Mouse (Mus musculus) frontal cortex, postnatal 10 days (tissue): ENCODE measurements around the gene Sun2.
A peak's percentile ranks its signal among the peaks of the same experiment; 100 is the strongest.

Experiments used
- DNase-seq, 2 experiments: peaks; one replicate each; pipeline ENCODE4 v3.0.0; 2022; ENCODE audit warnings: low spot score in 2 of 2, mixed read lengths in 1 of 2

The Sun2 gene

DNA sequence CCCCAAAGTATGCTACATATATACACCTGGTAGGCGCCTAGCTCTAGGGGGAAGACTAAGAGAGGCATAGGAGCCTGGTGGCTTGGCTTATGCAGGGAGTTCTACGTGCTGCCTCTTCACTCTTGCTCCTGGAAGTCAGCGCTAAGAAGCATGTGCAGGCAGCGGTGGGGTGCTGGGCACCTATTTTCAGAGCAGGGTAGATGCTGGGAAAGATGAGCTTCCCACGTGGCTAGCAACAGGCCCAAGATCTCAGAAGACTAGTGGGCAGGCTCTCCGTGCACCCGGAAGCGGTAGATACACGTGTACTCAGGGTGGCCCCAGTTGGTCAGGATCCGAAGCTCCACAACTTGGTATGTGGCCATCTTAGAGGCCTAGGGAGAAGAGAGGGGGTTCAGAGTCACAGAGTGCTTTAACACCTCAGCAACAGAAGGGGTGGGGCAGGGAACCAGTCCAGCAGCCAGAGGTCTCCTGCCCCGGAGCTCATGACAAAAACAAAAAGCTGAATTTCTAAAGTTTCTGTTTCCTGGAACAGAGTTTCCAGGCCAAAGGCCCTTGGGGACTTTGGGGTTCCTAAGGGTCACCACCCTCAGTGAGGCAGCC, 17.0 kb downstream of the Sun2 start:
- DNase-seq, result no peak

DNA sequence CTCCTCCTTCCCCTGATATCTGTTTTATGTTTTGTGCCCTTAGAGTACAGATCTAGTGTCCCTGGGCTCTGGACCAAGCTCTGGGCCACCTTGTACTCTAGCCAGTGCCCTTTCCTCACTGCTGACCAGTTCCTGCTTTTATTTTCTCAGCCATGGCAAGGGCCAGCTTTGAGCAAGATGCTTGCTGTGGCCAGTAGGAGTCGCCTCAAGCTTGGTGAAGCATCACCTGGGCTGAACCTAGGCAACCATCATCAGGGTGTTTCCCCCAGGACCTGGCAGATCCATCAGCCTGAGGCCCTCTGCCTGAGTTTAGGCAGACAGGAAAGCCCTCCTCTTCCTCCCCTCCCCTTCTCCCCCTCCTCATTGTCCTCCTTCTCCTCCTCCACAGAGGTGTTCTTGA, 18.9 kb downstream of the Sun2 start:
- no peak for DNase-seq

DNA sequence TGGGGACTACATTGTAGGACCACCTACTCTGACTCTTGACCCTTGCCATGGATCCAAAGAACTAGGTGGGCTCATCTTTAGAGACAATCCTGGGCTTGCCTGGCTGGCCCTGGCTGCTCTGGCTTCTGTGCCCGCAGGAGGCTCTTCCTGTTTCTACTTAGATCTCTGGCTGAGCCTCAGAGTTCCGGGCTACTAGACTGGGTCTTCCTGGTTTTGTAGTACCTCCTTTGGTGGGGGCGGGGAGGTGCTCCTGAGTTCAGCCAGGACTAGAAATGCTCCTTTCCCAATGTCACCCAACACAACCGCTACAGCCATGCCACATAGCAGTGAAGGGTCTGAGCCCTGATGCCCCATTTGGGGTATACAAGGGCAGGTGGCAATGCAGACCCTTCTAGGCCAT, 21.5 kb downstream of the Sun2 start:
- no peak for DNase-seq

DNA sequence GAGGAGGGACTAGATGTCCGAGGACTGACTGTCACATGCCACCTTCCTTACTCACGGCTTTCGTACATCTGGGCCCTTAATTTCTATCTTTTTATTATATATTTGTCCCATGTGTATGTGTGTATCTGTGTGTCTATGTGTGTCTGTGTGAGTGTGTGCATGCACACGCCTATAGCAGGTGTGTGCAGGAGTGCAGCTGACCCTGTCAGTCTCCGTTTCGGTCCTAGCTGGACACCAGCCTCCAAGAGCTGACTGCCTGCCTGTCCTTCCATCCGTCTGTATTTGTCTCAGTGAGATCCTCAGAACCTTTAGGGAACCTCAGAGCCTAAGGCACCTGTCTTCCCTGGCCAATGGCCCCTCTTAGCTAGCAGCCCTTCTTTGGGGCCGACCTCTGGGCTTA, 22.1 kb downstream of the Sun2 start:
- DNase-seq, result no peak

DNA sequence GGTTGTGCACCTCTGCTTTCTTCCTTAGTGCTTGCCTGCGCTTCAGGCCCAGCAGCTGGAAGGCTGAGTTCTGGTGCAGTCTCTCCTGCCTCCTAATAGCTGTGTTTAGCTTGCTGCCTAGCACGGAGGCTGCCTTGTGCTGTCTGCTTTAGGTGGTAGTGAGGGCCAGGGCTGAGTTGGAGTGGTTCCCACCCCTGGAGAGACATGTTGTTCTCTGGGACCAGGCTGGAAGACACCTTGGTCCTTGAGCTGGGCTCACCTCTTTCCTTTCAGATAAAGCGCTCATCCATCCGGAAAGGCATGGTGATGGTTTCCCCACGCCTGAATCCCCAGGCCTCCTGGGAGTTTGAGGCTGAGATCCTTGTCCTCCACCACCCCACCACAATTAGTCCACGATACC, 25.6 kb downstream of the Sun2 start:
- no peak for DNase-seq

DNA sequence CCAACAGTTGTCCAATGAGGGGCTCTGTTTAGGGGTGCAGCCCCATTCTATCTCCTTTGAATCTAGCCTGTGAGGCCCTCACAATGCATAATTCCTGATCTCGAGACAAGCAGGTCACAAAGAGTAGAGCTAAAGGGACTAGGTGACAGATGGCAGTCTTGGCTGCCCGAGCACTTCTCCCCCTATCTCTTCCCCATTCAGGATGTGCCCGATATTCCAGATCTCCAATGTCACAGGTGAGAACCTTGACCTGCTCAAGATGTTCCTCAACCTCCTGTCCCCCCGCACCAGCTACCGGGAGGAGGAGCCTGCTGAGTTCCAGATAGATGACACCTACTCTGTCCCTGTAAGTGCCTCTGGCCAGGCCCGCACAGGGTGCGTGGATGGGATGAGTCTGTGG, 26.7 kb downstream of the Sun2 start:
- no peak for DNase-seq

DNA sequence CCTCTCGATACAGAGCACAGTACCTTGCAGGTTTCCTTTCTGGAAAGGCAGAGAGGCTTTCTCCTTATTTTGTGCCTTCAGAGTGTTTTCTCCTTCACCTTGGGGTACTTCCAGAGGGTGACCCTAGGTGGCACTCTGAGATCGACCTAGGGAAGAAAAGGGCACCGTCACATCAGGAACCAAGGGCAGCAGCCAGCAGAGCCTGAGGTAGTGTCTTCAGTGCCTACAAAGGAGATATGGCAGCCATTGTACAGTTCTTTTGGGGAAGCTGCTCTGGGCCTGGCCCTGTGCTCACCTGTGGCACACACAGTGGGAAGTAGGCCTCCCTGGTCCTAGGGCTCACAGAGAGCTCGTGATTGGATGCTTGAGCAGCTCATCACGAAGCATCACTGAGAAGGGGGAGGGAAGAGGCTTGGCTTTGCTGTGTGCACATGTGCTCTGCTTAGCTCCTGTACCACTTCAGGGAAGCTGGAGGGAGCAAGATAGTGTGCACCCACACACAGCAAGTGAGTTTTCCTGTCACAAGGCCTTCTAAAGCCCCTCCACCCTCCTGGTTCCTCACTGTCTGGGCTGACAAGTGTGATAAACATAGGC, 34.0 kb downstream of the Sun2 start:
- DNase-seq, result no peak

DNA sequence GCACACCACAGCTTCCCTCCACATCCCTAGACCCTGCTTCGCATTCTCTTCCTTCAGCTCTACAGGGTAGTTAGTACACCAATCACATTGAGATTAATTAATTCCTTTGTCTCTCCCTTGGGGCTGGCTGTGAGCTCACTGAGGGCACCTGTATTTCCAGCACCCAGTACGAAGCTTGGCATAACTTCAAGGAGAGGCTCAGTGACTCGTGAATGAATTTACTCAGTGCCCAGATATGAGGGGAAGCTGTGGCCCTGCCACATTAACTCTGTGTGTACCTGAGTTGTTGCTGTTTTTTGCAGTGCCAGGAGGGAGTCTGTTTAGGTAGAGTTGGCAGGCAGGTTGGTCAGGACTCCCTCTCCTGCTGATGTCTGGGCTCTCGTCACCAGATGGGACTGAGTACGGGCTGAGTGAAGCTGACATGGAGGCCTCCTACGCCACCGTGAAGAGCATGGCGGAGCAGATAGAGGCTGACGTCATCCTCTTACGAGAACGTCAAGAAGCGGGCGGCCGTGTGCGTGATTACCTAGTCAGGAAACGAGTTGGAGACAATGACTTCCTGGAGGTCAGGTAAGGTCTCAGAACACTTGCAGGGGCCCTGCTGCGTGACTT, 35.6 kb downstream of the Sun2 start:
- no peak for DNase-seq

DNA sequence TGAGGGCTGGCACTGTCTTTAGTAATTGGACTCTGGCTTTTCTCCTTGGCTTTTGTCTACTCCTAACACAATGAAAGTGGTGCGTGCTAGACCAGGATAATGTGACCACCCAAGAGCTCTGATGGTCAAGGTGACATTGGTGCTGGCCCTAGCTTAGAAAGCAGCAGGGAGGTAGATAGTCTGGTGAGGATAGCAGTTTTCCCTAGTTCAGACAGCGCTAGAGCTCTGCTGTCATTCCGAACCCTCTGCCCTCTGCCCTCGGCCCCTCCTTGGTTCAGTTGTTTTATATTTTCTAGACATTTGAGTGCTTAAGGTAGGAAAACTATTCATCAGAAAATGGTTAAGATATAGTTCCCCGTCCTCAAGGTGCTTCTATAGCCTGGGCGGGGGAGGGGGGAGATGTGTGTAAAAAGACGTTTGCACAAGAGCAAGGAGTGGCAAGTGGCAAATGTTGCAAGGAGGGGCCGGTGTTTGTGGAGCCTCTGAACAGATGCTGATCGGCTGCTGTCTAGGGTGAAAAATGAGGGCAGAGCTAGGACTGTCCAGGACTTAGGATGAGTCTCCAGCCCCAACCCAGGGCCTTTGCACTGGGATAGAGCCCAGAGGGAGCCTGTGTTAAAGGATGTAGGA, 44.7 kb downstream of the Sun2 start:
- DNase-seq, result no peak

DNA sequence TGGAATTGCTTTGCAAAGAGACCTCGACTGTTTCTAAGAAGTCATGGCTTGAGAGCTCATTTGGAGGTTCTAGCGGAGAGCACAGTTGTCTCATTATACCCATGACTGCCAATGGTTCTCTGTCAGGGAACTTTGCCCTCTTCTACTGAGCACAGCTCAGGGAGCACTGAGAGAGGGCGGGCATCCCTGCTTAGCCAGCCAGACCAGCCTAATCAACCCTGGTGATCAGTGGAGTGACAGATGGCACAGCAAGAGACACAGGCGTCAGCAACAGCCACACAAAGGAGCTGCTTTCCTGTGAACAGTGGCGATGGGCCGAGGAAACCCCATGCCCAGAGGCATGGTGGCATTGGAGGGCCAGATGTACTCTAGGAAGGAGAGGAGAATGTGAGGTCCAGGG, 45.3 kb downstream of the Sun2 start:
- no peak for DNase-seq

DNA sequence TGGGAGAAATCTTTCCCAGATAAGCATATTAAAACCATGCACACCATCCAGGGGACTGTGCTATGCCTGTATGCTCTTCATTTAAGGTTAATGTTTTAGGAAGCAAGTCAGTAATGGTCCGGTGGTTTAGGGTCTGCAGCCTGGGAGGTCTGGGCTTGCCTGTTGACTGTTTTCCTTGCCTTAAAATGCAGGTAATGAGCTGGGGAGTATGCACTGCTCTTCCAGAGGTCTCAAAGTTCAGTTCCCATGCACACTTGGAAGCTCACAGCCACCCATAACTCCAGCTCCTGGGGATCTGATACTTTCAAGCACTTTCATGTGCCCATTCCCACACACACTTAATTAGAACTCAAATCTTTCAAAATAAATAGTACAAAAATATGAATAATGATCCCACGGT, 45.8 kb downstream of the Sun2 start:
- no peak for DNase-seq

DNA sequence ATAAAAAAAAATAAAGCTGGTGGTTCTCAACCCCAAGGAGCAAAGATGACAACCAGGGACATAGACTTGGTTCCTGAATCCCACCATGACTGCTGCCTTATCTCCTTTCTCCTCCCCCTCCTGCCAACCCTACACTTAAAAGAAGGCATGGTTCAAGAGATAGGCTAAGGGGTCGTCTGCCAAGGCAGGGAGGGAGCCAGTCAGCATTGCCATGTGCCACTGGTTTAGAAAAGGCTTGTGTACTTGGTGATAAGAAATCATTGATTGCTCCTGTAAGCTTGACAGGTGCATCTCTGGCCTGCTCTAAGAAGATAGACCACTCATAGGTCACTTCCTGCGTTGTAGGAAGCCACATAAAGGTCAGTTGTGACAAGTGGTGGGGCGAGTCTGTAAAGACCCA, 46.8 kb downstream of the Sun2 start:
- no peak for DNase-seq

DNA sequence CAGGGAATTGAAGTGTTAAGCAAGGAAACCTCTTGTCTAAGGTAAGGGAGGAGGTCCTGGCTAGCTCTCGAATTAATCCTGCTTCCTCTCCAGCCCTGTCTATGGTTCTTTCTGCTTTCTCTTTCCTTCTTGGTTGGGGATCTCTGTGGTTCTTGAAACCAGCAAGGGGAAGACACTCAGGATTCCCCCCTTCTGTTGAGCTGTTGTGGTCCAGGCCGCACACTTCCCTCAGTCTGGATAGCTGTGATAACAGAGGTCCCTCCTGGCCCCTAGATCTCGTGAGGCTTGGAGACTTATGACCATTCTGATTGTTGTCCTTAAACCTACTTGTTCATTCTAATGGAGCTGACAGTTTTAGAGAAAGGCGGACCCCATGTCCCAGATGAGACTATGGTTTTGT, 47.8 kb downstream of the Sun2 start:
- DNase-seq, result no peak

DNA sequence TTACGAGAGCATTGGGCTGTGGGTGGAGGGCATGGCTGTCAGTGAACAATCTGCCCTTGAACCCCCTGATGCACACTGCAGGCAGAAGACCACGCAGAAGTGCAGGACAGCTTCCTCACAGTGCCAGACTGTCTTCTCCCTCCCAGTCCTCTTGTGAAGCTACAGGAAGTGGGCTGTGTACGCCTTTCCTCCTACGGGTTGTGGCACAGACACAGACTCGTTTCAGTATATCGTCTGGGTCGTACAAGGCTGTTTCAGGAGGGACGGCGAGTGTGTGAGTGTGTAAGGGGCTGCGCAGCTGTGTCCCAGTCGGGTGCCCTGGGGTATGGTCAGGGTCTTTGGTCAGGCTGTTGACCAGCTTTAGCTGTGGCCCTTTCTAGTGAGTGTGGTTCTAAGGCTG, 48.6 kb downstream of the Sun2 start:
- no peak for DNase-seq

DNA sequence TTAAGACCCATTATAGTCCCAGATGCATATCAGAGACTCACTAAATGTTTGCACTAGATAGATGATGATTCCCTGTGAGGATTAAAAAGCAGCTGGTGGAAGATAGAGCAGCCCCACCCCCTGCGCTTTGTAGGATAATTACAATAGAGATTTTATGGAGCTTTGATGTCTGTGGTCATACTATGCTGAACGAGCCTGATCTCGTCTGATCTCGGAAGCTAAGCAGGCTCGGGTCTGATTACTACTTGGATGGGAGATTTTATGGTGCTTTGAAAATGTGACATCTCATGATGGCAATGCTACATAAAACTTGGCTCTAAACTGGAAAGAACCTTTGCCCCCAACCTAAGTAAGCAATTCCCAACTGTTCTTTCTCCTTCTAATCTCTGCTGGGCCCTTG, 50.0 kb downstream of the Sun2 start:
- DNase-seq, result no peak

DNA sequence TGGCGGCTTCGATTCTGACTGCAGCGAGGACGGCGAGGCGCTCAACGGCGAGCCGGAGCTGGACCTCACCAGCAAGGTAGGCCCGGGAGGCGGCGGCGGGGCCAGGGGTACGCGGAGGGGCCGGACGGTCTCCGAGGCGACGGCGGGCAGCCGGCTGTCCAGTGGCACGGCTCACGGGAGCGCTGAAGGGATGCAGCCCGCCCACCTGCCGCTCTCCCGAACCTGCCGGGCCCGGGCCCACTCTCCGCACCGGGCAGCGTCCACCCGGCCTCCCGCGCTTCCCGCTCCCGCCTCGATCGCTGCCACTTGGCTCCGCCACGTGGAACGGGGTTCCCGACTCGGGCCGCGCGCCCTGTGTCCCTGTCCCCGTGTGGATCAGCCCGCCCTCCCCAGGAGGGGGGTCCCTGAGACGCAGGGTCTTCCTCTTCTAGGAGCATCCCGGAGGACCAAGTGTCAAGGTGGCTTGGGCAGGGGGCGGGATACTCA, 51.3 kb downstream of the Sun2 start:
- DNase-seq, result peak; percentile 58 to 63

DNA sequence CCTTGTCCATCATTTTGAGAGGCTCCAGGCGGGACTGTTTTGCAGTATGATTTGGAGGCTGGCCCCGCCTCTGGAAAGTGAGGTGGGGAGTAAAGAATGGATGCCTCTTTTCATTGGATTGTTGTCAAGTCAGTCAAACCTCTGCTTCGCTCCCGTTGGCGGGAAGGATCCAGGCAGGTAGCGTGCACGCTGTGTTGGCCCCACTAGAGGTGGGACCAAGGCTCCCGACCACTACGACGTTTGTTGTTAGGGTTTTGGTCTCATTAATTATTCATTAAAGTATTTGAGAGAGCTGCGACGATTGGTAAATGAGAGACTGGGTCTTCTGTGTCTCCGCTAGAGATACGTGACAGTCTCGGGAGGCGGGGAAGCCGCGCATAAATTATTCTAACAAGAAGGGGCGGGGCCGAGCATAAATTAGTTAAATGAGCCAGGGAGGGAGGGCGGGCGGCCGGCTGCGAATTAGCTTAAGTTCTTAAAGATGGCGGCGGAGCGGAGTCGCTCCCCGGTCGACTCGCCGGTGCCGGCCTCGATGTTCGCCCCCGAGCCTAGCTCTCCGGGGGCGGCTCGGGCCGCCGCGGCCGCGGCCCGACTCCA, 51.8 kb downstream of the Sun2 start, which contains the start of gene Gtpbp1:
Gtpbp1 (plus strand) TSS at position 420 of the 597 bp plus-strand sequence.
- DNase-seq, result peak; percentile 96 to 99

DNA sequence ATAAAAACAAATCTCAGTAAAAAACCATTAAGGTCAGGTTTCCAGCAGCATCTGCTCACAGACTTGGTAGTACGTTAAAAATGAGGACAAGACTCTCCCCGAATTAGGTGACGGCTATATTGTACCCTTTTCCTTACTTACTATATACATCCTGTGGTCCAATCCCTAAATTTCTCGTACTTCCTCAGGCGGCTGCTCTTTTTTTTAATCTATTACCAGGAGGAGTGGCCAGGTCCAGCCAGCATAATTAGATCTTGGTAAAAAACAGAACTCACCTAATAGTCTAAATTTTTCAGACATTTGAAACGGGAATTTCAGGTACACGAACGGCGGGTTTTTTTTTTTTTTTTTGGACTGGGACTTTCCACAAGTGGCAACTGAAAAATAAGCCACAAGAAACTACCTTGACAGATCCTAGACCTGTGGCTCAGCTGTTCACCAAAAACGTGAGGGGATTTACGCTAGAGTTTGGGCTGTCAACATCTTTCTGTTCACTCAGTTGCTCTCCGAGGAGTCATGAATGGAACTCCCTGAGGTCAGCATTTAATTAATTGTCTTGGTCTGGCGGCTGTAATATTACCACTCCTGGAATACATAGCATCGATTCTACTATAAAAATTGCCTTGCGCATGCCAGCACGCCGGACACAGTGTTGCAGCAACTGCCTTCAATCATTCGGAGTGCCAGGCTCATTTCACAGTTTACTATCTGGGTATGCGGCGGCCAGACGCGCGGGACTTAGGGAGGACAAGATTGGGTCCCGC, 52.5 kb downstream of the Sun2 start:
- DNase-seq, result no peak

DNA sequence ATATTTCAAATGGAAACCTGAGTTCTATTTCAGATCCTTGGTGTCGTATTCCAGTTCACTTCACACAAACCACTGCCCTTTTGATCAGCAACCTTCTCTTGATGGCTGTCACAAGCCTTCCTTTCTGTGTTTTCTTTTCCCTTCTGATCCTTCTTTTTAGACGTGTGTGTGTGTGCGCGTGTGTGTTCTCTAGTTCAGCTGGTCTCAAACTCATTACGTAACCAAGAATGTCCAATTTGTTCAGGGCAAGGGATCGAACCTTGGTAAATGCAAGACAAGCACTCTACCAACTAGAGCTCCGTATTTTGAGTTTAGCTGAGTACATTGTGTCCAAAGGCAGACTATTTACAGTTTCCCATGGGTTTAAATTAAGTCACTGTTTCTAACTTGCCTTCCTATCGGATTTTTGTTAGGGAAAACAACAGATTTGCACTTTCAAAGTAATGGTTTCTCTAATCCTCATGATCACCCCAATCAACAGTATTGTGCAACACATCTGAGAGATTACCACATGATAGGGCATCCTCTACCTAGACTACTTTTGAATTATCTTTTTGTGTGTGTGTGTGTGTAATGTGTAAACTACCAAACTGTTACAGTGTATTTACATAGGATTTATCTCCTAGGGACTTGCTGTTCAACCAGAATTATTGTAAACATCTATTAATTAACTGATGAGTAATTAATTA, 53.9 kb downstream of the Sun2 start:
- DNase-seq, result no peak

DNA sequence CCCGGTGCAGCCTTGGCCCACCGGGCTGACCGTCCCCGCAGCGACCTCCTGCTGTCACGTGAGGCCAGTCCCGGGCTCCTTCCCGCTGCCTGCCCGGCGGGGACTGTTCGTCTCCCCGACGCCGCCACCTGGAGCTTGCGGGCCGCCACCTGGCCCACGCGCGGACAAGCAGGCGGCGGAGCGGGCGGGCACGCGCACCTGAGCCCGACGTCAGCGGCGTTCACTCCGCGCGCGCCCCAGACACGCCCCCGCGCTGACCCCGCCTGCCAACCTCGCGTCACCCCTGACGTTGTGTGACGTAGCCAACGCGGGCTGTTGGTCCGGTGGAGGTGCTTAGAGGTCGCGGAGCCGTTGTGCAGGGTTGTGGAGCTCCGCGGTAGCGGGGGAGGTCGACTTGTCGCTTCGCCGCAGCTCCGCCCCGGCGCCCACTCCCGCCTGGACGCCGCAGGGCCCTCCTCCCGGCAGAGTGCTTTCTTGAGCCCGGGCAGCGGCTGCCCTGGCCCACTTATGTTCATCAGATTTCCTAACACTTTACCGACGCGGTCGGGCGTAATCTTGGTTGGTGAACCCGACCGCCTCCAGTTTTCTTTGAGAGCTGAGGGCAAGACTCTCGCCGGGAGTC, 54.6 kb downstream of the Sun2 start, which contains the start of gene Josd1:
Josd1 (minus strand) TSS at position 274 of the 622 bp plus-strand sequence.
- peak; percentile 88 to 95 for DNase-seq

DNA sequence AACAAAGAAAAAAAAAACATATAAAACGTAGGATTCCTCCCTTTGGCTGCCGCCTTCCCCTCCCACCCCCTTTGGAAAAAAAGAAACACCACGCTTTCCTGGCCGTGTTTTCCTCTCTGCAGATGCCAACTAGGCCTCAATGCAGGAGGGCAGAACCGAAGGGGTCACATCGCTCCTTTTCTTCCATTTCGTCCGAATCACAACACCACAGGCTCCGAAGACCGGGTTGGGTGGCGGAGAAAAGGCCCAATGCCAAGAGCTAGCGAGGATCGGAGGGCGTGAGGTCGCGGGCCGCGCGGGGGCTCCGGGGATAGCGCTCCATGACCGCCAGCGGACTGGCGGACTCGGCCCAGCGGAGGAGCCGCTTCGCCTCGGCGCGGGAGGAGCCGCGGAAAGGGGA, 55.2 kb downstream of the Sun2 start:
- DNase-seq, result no peak
